Comparison of ENCODE assay signal across 8 mouse cellular contexts in the genomic region with DNA sequence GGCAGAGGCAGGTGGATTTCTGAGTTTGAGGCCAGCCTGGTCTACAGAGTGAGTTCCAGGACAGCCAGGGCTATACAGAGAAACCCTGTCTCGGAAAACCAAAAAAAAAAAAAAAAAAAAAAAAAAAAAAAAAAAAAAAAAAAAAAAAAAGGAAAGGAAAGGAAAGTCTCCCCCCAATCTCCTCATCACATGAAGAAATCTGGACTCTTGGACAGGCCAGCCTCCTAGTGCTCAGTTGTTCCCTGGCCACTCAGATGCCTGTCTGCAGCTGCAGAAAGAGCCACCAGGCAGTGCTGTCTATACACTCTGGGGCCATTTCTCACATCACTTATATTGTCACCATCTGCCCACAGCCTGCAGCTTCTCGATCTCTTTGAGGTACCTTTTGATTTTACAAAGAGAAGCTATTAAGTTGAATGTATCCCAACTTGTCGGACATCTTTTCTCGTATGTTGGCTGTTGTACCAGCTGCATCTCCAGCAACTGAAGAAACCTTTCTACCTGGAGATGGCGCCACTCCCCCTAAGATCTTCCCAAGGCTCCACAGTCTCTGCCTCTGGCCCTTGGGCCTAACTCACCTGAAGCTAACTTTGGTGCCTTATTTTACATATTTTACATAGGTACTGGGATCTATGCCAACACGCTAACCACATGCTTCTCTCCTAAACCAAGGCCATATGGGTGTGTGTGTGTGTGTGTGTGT. TPM values are rescaled to one million over a fixed set of nuclear protein-coding genes. Genes with fewer than 3 reads are reported as not detected.
A peak's percentile ranks its signal among the peaks of the same experiment; 100 is the strongest.
DNase-seq lines count a peak whose midpoint lies in the region; ATAC-seq and TF ChIP-seq lines count a peak whose summit lies in the region.

No protein-coding gene starts in this region.

- no peaks in the 10 kb centered on the region for H3K27me3 ChIP-seq in forebrain, postnatal 0 days (ENCODE audit: insufficient read depth, low read length)
- no peaks in the 10 kb centered on the region for H3K27me3 ChIP-seq in forebrain, embryonic 12.5 days
- H3K27me3 ChIP-seq in liver, adult 2 months (ENCODE audit: control insufficient read depth, insufficient read depth, low read length): no peaks in the 10 kb centered on the region
- H3K27me3 ChIP-seq in stomach, postnatal 0 days (ENCODE audit: control insufficient read depth, insufficient read depth, low read length): no peaks in the 10 kb centered on the region
- H3K27me3 ChIP-seq in hindbrain, embryonic 16.5 days (replicated peaks; ENCODE audit: control insufficient read depth, insufficient read depth, low read length): no peaks in the 10 kb centered on the region

- H3K27ac ChIP-seq in forebrain, postnatal 0 days (ENCODE audit: low read depth, low read length): no peak overlapping the region
- no peak overlapping the region for H3K27ac ChIP-seq in forebrain, embryonic 12.5 days
- H3K27ac ChIP-seq in liver, adult 2 months (replicated peaks; ENCODE audit: insufficient read depth, low read depth, low read length): no peak overlapping the region
- H3K27ac ChIP-seq in stomach, postnatal 0 days (replicated peaks): no peak overlapping the region
- no peak overlapping the region for H3K27ac ChIP-seq in hindbrain, embryonic 16.5 days (ENCODE audit: low read depth, low read length)

- peak; percentile 53 for TF ChIP-seq CTCF in forebrain, postnatal 0 days (IDR thresholded peaks at IDR 0.05; ENCODE audit: low read depth)
- peak; percentile 31; the same call in 1 of the 2 replicates for TF ChIP-seq CTCF in liver, adult 2 months (IDR thresholded peaks at IDR 0.05; ENCODE audit: low read depth, low read length)
- peak; percentile 76 for TF ChIP-seq CTCF in stomach, postnatal 0 days (IDR thresholded peaks at IDR 0.05; ENCODE audit: low read depth)

- no peak for TF ChIP-seq POLR2A in liver, adult 2 months (IDR thresholded peaks at IDR 0.05; ENCODE audit: extremely low read depth, insufficient read depth, low read length)

- peak; percentile 28 for DNase-seq in forebrain, postnatal 0 days
- DNase-seq in right cerebral cortex, adult 2 months (ENCODE audit: low spot score in 2 of 2): peak; percentile 43 to 53
- no peak for DNase-seq in right cerebral cortex, postnatal 10 days (ENCODE audit: low spot score in 2 of 2)
- DNase-seq in cerebellum, postnatal 10 days: peak; percentile 50 to 54
- DNase-seq in liver, adult 2 months (ENCODE audit: extremely low read depth, low read depth, low spot score): peak; percentile 6
- peak; percentile 70 for DNase-seq in stomach, postnatal 0 days (ENCODE audit: low spot score)

- ATAC-seq in forebrain, postnatal 0 days: no peak
- no peak for ATAC-seq in forebrain, embryonic 12.5 days (ENCODE audit: low FRiP score)
- no peak for ATAC-seq in stomach, postnatal 0 days (ENCODE audit: low FRiP score, low TSS enrichment)
- ATAC-seq in hindbrain, embryonic 16.5 days: no peak

- no peaks in the 10 kb centered on the region for H3K9me3 ChIP-seq in forebrain, postnatal 0 days (ENCODE audit: low read length)
- no peaks in the 10 kb centered on the region for H3K9me3 ChIP-seq in forebrain, embryonic 12.5 days
- no peaks in the 10 kb centered on the region for H3K9me3 ChIP-seq in stomach, postnatal 0 days (ENCODE audit: control insufficient read depth, low read length)
- H3K9me3 ChIP-seq in hindbrain, embryonic 16.5 days (ENCODE audit: control insufficient read depth, low read length): no peaks in the 10 kb centered on the region

- no peaks in the 10 kb centered on the region for H3K4me1 ChIP-seq in forebrain, postnatal 0 days (ENCODE audit: insufficient read depth)
- no peaks in the 10 kb centered on the region for H3K4me1 ChIP-seq in forebrain, embryonic 12.5 days
- H3K4me1 ChIP-seq in liver, adult 2 months (ENCODE audit: control insufficient read depth, insufficient read depth, low read length): no peaks in the 10 kb centered on the region
- no peaks in the 10 kb centered on the region for H3K4me1 ChIP-seq in stomach, postnatal 0 days (replicated peaks; ENCODE audit: control insufficient read depth, insufficient read depth)
- H3K4me1 ChIP-seq in hindbrain, embryonic 16.5 days (ENCODE audit: control insufficient read depth, insufficient read depth, low read depth, low read length): no peaks in the 10 kb centered on the region

- WGBS in forebrain, postnatal 0 days: 80% methylated on average over 6 of the region's 6 CpGs
- 70% methylated on average over 6 of the region's 6 CpGs for WGBS in forebrain, embryonic 12.5 days
- 86% methylated on average over 6 of the region's 6 CpGs for WGBS in liver, adult 2 months
- 70% methylated on average over 6 of the region's 6 CpGs for WGBS in stomach, postnatal 0 days
- WGBS in hindbrain, embryonic 16.5 days: 65% methylated on average over 6 of the region's 6 CpGs

- peaks cover 7% of the 10 kb centered on the region for H3K36me3 ChIP-seq in forebrain, postnatal 0 days (ENCODE audit: insufficient read depth)
- H3K36me3 ChIP-seq in forebrain, embryonic 12.5 days (replicated peaks): no peaks in the 10 kb centered on the region
- no peaks in the 10 kb centered on the region for H3K36me3 ChIP-seq in liver, adult 2 months (ENCODE audit: control insufficient read depth, insufficient read depth, low read length)
- no peaks in the 10 kb centered on the region; the same call in 1 of the 2 replicates for H3K36me3 ChIP-seq in stomach, postnatal 0 days (ENCODE audit: control insufficient read depth, insufficient read depth, low read length)
- 0 out of 2 replicates have a peak, but pooled peaks cover 4% of the 10 kb centered on the region for H3K36me3 ChIP-seq in hindbrain, embryonic 16.5 days (ENCODE audit: control insufficient read depth, insufficient read depth, low read length)

- no peak for TF ChIP-seq EP300 in stomach, postnatal 0 days (optimal IDR thresholded peaks at IDR 0.05)

- H3K4me3 ChIP-seq in forebrain, postnatal 0 days (ENCODE audit: low read depth, low read length): no peak overlapping the region
- H3K4me3 ChIP-seq in forebrain, embryonic 12.5 days (replicated peaks): no peak overlapping the region
- no peak overlapping the region for H3K4me3 ChIP-seq in liver, adult 2 months (ENCODE audit: insufficient read depth, low read depth, low read length)
- H3K4me3 ChIP-seq in stomach, postnatal 0 days (ENCODE audit: low read depth, low read length): no peak overlapping the region
- H3K4me3 ChIP-seq in hindbrain, embryonic 16.5 days (ENCODE audit: low read length): no peak overlapping the region

- no peaks in the 10 kb centered on the region; the same call in 1 of the 2 replicates for H3K79me2 ChIP-seq in liver, adult 2 months (ENCODE audit: control insufficient read depth, insufficient read depth, low read length)

- no peak overlapping the region for H3K9ac ChIP-seq in forebrain, postnatal 0 days
- H3K9ac ChIP-seq in forebrain, embryonic 12.5 days: no peak overlapping the region
- H3K9ac ChIP-seq in liver, adult 2 months (ENCODE audit: low read depth, low read length): no peak overlapping the region
- no peak overlapping the region for H3K9ac ChIP-seq in stomach, postnatal 0 days (ENCODE audit: low read length)
- no peak overlapping the region for H3K9ac ChIP-seq in hindbrain, embryonic 16.5 days (ENCODE audit: low read depth, low read length)

- no peak overlapping the region for H3K4me2 ChIP-seq in forebrain, postnatal 0 days (ENCODE audit: low read depth)
- no peak overlapping the region for H3K4me2 ChIP-seq in forebrain, embryonic 12.5 days
- no peak overlapping the region for H3K4me2 ChIP-seq in stomach, postnatal 0 days (replicated peaks; ENCODE audit: low read depth)
- H3K4me2 ChIP-seq in hindbrain, embryonic 16.5 days (ENCODE audit: low read length): no peak overlapping the region

RNA-seq across cellular contexts. Expression of gene Dip2a, which starts 18.6 kb away (rescaled TPM):
- 46.5 and 49.0 TPM in 2 replicates for total RNA-seq in forebrain, postnatal 0 days (2014; rRNA removed)
- polyA plus RNA-seq in forebrain, postnatal 0 days (2015; fragmentation: Nextera tagmentation; extraction: Ambion mirVana): 6.2 and 8.7 TPM in 2 replicates
- 11.1 and 11.8 TPM in 2 replicates for polyA plus RNA-seq in forebrain, embryonic 12.5 days (2016; fragmentation: Nextera tagmentation; extraction: Ambion mirVana)
- 2.0 and 2.6 TPM in 2 replicates for total RNA-seq in liver, adult 2 months (2014; rRNA removed)
- 1.6 and 1.7 TPM in 2 replicates for polyA plus RNA-seq in liver, adult 2 months (2012; rRNA removed)
- 4.0 and 4.5 TPM in 2 replicates for polyA plus RNA-seq in stomach, postnatal 0 days (2015; fragmentation: Nextera tagmentation; extraction: Ambion mirVana)
- polyA plus RNA-seq in hindbrain, embryonic 16.5 days (2015; fragmentation: Nextera tagmentation; extraction: Ambion mirVana): 18.0 and 20.1 TPM in 2 replicates

Comparison
In these comparisons a context has a peak if more than half of its experiments do, and no peak if none do; other contexts are left out.
1. DNase-seq: peak in forebrain, postnatal 0 days (single experiment), right cerebral cortex, adult 2 months (2 of 2), cerebellum, postnatal 10 days (2 of 2), liver, adult 2 months (single experiment) and stomach, postnatal 0 days (single experiment); none in right cerebral cortex, postnatal 10 days (0 of 2).
2. Peak in every context shown above with its lines, with median percentiles within 50 percentile points of each other: CTCF ChIP-seq.